Mouse (Mus musculus) intestine, embryonic 14.5 days (tissue): ENCODE data around the gene Tnf. TPM values are rescaled to one million over a fixed set of nuclear protein-coding genes. Genes with fewer than 3 reads are reported as not detected.
"Not testable (repeated sequence)": the region's sequence is repeated elsewhere in the genome, so short reads cannot be mapped to it uniquely, and the experiment has no call there.

Experiments
- ATAC-seq: fragments of 200-750 bp; cut with Nextera tagmentation; replicated peaks from 2 replicates; pipeline ENCODE4 v1.8.0; 2017; ENCODE audit warnings: low read depth, moderate number of reproducible peaks, moderate TSS enrichment, moderate library complexity; ENCODE audit not compliant: low FRiP score, low TSS enrichment
- DNase-seq: peaks from one replicate; pipeline ENCODE4 v3.0.0-alpha.2; 2018; ENCODE audit warnings: low spot score
- H3K27ac ChIP-seq: fragments of 300-500 bp; sonication (generic); 2 replicates; pipeline ENCODE4 v1.5.1; 2014; ENCODE audit warnings: low read depth, mild to moderate bottlenecking, control low read depth
- H3K27me3 ChIP-seq: fragments of 300-500 bp; sonication (generic); replicated peaks from 2 replicates; pipeline ENCODE4 v1.6.1; 2014; ENCODE audit warnings: low read length, control low read depth; ENCODE audit not compliant: control insufficient read depth, insufficient read depth
- H3K36me3 ChIP-seq: fragments of 300-500 bp; sonication (generic); 2 replicates; pipeline ENCODE4 v1.6.1; 2014; ENCODE audit warnings: low read length, control low read depth; ENCODE audit not compliant: control insufficient read depth, insufficient read depth
- H3K4me1 ChIP-seq: fragments of 300-500 bp; sonication (generic); replicated peaks from 2 replicates; pipeline ENCODE4 v1.6.1; 2014; ENCODE audit warnings: low read length, control low read depth, mixed read lengths; ENCODE audit not compliant: control insufficient read depth, insufficient read depth
- H3K4me2 ChIP-seq: fragments of 300-500 bp; sonication (generic); 2 replicates; pipeline ENCODE4 v1.6.1; 2014; ENCODE audit warnings: low read length
- H3K4me3 ChIP-seq: fragments of 300-500 bp; sonication (generic); 2 replicates; pipeline ENCODE4 v1.5.1; 2014; ENCODE audit warnings: low read depth, low read length, control low read depth, mixed read lengths
- H3K9ac ChIP-seq: fragments of 300-500 bp; sonication (generic); 2 replicates; pipeline ENCODE4 v1.6.1; 2014; ENCODE audit warnings: mild to moderate bottlenecking, low read length
- H3K9me3 ChIP-seq: fragments of 300-500 bp; sonication (generic); 2 replicates; pipeline ENCODE4 v1.6.1; 2016; ENCODE audit warnings: low read length, control low read depth; ENCODE audit not compliant: control insufficient read depth
- WGBS: fragments of 180-500 bp; shearing (Covaris S2); extraction: QIAGEN DNeasy Blood & Tissue Kit; methylation state at CpG from one replicate; pipeline ENCODE4 v1.1.7; 2014; 5-methylcytosine and 5-hydroxymethylcytosine counted together
- polyA plus RNA-seq: library from polyadenylated mRNA; unstranded; fragments of >200 nt; fragmentation: Nextera tagmentation; extraction: Ambion mirVana; gene quantifications from 2 replicates; pipeline ENCODE4 v1.2.1, GENCODE M21; 2014

Tnf gene
- polyA plus RNA-seq, 1 experiment from 2014 or later = 0.28 TPM

DNA sequence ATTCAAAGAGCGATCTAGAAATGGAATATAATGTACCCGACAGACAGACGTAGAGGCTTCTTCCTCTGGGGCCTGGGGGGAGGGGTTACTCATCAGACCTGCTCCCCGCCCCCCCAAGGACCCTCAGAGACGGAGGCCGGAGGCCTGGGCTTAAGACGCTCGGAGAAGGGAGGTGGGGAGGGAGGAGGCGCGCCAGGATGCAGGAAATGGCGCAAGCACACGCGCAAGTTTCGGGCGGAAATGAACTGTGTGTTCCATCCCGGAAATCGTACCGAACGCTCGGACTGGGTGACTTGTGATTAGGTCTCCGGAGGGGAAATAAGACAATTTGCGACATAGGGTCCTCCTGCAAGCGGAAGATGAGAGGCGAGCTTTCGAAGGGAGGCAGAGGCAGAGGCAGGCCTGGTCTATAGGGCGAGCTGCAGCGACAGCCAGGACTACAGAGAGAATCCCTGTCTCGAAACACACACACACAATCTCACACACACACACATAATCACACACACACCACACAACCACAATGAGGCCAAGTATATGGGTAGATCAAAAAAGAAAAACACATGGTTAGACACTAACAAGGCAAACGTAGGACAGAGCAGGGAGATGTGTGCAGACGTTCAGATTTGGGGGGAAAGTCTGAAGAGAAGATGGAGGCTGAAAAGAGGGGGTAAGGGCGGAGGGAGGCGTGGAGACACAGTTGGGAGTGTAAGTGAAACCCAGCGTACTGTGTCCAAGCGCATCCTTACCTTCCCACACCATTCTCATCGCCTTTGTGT lies 34.0 kb upstream of the Tnf start, which contains the start of gene Nfkbil1:
Gene Nfkbil1 (minus strand): TSS at position 179 of the 776 bp plus-strand sequence.
- Histone ChIP-seq H3K27me3 (no peaks in the 10 kb centered on the region), H3K9ac (peak within 1 kb of the TSS; percentile 73), H3K4me1 (peaks cover 41% of the 10 kb centered on the region), H3K36me3 (peaks cover 7% of the 10 kb centered on the region; the same call in 1 of the 2 replicates), H3K27ac (peak within 1 kb of the TSS; percentile 96), H3K4me3 (peak within 1 kb of the TSS; percentile 59), H3K9me3 (no peaks in the 10 kb centered on the region), H3K4me2 (peak within 1 kb of the TSS; percentile 84)
- under 1% methylated on average over 35 of the region's 35 CpGs for WGBS
- ATAC-seq = peak; percentile 79
- DNase-seq = peak; percentile 87

DNA sequence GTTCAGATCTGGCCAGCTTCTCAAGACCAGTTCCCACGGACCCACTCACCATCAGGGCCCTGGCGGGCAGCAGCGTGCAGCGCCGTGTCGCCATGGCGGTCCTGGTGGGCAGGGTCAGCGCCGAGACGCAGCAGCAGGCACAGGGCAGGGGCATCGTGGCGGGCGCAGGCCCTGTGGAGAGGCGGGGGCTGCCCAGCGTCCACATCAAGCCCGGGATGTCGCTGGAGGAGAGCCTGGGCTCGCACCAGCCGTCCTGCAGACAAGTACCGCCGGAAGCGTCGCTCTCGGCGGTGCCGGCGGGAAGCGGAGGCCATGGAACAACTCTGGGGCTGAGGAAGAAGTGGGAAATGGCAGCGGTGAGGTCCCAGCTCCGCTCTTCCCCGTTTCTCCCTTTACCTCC lies 33.1 kb upstream of the Tnf start:
- WGBS = 3% methylated on average over 31 of the region's 31 CpGs
- H3K36me3 ChIP-seq = peaks cover 10% of the 10 kb centered on the region; the same call in 1 of the 2 replicates
- peak; percentile 79 for DNase-seq
- H3K4me2 ChIP-seq = peak overlapping the region; percentile 84
- peak overlapping the region; percentile 96 for H3K27ac ChIP-seq
- peaks cover 39% of the 10 kb centered on the region for H3K4me1 ChIP-seq
- no peaks in the 10 kb centered on the region for H3K27me3 ChIP-seq
- H3K9ac ChIP-seq = peak overlapping the region; percentile 73
- 0 out of 2 replicates have a peak, but pooled peaks have one; percentile 2 for ATAC-seq
- H3K9me3 ChIP-seq = no peaks in the 10 kb centered on the region
- peak overlapping the region; percentile 59 for H3K4me3 ChIP-seq

DNA sequence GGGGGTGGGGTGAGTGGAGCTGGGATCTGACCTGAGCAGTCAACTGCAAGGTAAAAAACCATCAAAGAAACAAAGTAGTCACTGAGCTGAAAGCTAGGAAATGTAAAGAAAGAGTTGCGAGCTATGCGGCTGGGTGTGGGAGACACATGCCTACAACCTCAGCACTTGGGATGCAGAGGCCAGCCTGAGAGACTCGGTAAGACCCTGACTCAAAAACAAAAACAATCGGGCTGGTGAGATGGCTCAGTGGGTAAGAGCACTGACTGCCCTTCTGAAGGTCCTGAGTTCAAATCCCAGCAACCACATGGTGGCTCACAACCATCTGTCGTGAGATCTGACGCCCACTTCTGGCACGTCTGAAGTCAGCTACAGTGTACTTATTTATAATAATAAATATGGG lies 32.3 kb upstream of the Tnf start:
- peak overlapping the region; percentile 59; the same call in 1 of the 2 replicates for H3K4me3 ChIP-seq
- H3K4me1 ChIP-seq = peaks cover 42% of the 10 kb centered on the region
- H3K4me2 ChIP-seq = peak overlapping the region; percentile 84
- not testable (repeated sequence) for H3K9ac ChIP-seq, DNase-seq, H3K27me3 ChIP-seq, H3K9me3 ChIP-seq, ATAC-seq
- WGBS = 86% methylated on average over 7 of the region's 7 CpGs
- H3K36me3 ChIP-seq = peaks cover 18% of the 10 kb centered on the region
- H3K27ac ChIP-seq = peak overlapping the region; percentile 96

DNA sequence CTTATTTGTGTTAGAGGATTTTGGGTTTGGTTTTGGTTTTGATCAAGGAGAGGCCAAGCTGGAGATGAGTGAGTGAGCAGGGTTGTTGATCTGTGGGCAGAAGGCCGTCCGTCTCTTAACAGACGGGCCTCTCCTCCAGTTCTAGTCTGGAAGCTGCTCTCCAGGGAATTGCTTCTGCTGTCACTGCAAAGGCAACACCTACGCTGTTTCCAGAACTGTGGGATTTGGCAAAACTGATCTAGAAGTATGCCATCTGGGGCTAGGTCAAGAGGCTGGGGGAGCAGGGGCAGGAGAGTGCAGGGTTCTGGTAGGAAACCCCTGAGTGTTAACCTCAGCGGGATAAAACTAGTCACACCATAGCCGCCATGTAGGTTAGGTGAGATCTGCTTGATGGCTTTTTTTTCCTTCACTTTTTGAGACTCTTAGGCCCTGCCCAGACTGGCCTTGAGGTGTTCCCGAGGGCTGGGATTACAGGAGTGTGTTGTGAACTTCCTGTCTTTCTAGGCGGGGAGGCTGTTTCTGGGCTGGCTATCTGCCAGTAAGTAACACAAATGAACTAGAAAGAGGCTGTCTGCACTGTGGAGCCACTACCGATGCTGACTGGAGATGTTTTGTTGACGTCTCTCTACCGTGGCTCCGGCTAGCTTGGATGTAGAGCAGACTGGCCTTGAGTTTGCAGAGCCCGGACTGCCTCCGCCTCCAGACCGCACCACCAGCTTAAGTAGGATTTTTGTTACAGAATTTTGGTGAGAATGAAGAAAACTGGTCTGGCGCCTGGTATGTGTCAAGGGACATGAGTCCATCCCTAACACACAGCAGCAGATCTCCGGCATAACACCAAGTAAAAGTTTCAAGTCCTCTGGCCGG lies 31.5 kb upstream of the Tnf start, which contains the start of gene Atp6v1g2:
Gene Atp6v1g2 (plus strand): TSS at position 547 of the 867 bp plus-strand sequence.
- Histone ChIP-seq H3K9me3 (no peaks in the 10 kb centered on the region), H3K4me2 (peak within 1 kb of the TSS; percentile 84), H3K36me3 (peaks cover 25% of the 10 kb centered on the region), H3K9ac (peak within 1 kb of the TSS; percentile 73), H3K27ac (peak within 1 kb of the TSS; percentile 96), H3K4me3 (peak within 1 kb of the TSS; percentile 59), H3K27me3 (no peaks in the 10 kb centered on the region), H3K4me1 (peaks cover 42% of the 10 kb centered on the region)
- DNase-seq (no peak), ATAC-seq (0 out of 2 replicates have a peak, but pooled peaks have one; percentile 2)
- WGBS = 39% methylated on average over 18 of the region's 18 CpGs

DNA sequence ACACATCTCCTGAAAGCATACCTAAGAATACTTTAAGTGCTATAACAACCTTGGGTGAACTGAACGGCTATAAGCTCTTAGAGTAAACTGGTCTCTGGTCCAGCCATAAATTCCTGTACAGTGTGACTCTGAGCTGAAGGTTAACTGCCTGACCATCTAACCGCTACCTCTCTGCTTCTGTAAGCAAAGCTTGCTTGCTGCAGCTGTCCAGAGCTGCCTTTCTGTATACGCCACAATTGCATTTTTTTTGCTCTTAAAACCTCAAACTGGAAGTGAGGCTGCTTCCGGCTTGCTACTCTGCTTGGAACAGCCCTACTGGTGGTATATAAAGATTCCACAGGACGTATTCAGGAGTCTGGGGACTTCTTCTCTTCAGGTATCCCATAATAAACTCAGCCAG lies 30.9 kb upstream of the Tnf start:
- DNase-seq (no peak), ATAC-seq (no peak)
- peak overlapping the region; percentile 96 for H3K27ac ChIP-seq
- peaks cover 27% of the 10 kb centered on the region for H3K36me3 ChIP-seq
- H3K4me3 ChIP-seq = no peak overlapping the region
- no peaks in the 10 kb centered on the region for H3K27me3 ChIP-seq
- no peaks in the 10 kb centered on the region for H3K9me3 ChIP-seq
- WGBS = 57% methylated on average over 5 of the region's 5 CpGs
- H3K4me2 ChIP-seq = peak overlapping the region; percentile 84; the same call in 1 of the 2 replicates
- peaks cover 42% of the 10 kb centered on the region for H3K4me1 ChIP-seq
- H3K9ac ChIP-seq = no peak overlapping the region

DNA sequence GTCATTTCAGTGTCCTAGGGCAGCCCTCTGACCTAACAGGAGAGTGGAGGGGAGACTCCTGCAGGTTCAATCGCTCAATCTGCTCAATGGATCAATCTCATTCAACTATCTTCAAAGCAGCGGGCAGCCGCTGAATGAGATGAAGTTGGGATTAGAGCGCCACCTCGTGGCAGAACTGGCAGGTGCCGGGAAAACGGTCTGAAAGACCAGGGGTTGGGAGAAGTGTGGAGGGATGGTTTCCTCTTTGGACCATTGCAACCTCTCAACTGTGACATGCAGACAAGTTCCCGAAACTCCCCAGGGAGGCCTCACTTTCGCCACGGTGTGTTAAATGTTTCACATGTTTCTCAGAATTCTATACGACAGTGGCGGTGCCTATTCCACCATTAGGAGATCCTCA lies 30.2 kb upstream of the Tnf start:
- Histone ChIP-seq H3K36me3 (peaks cover 27% of the 10 kb centered on the region), H3K4me1 (peaks cover 42% of the 10 kb centered on the region), H3K27ac (peak overlapping the region; percentile 96; the same call in 1 of the 2 replicates), H3K9ac (no peak overlapping the region), H3K4me3 (no peak overlapping the region), H3K9me3 (no peaks in the 10 kb centered on the region), H3K4me2 (peak overlapping the region; percentile 15; the same call in 1 of the 2 replicates), H3K27me3 (no peaks in the 10 kb centered on the region)
- ATAC-seq = no peak
- 19% methylated on average over 12 of the region's 12 CpGs for WGBS
- DNase-seq = peak; percentile 97

DNA sequence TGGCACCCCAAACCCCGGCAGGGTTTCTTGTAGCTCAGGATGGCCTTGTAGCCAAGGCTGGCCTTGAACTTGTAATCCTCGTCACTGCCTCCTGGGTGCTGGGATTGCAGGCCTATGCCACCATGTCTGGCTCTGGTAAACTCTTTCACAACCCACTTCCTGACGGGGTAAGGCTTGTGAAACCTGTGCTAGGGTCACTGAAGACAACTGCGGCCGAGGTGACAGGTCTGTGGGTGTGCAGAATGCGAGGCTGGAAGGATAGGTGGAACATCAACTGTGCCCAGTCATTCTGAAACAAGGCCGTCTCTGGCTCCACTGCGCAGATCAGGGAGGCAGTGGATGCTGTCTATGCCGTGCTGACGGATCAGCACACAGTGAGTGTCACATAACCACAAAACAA lies 29.2 kb upstream of the Tnf start:
- H3K27ac ChIP-seq = no peak overlapping the region
- no peak overlapping the region for H3K4me3 ChIP-seq
- 94% methylated on average over 10 of the region's 10 CpGs for WGBS
- no peak overlapping the region for H3K4me2 ChIP-seq
- H3K4me1 ChIP-seq = peaks cover 38% of the 10 kb centered on the region
- no peak overlapping the region for H3K9ac ChIP-seq
- DNase-seq = no peak
- H3K27me3 ChIP-seq = no peaks in the 10 kb centered on the region
- H3K36me3 ChIP-seq = peaks cover 27% of the 10 kb centered on the region
- no peaks in the 10 kb centered on the region for H3K9me3 ChIP-seq
- no peak for ATAC-seq

DNA sequence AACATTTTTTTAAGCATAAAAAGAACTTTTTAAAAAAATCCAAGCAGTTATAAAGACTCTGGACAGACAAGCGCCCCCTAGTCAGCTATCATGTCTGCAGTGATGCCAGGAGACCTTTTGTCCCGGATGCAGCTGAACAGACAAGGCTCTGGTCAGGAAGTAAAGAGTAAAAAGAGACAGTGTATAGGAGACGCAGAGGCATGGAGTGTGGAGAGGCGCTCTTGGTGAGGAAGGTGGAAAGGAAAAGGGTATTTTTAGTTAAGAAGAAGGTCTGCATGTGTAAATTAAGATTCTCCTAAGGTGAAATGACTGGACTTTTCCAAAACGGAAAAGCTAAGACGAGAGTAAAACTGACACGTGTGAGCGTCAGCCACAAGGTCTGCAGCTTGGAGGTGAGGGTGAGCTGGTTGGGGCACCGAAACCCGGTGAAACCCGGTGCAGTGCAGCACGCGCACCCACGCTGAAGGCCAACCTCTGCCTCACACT lies 24.8 kb upstream of the Tnf start:
- 78% methylated on average over 14 of the region's 14 CpGs for WGBS
- no peak overlapping the region for H3K4me2 ChIP-seq
- peaks cover 35% of the 10 kb centered on the region for H3K36me3 ChIP-seq
- ATAC-seq = no peak
- H3K27me3 ChIP-seq = no peaks in the 10 kb centered on the region
- no peak overlapping the region for H3K4me3 ChIP-seq
- no peak overlapping the region for H3K9ac ChIP-seq
- H3K9me3 ChIP-seq = no peaks in the 10 kb centered on the region
- H3K4me1 ChIP-seq = peaks cover 11% of the 10 kb centered on the region
- no peak overlapping the region for H3K27ac ChIP-seq
- DNase-seq = no peak
